Mouse (Mus musculus): ENCODE data around the gene Pxn. TPM values are rescaled to one million over a fixed set of nuclear protein-coding genes. Genes with fewer than 3 reads are reported as not detected.

The Pxn gene
- total and polyA plus RNA-seq, 2 experiments from 2014 or later, result 18.0 to 41.0 TPM

- H3K4me2 ChIP-seq (ENCODE audit: low read depth, low read length), result no peak overlapping the region
- peak overlapping the region; percentile 22; the same call in 1 of the 2 replicates for H3K27ac ChIP-seq
- H3K9ac ChIP-seq (replicated peaks; ENCODE audit: low read length), result no peak overlapping the region
- ATAC-seq (no peak), DNase-seq (ENCODE audit: low spot score) (no peak)
- no peaks in the 10 kb centered on the region for H3K36me3 ChIP-seq (ENCODE audit: insufficient read depth, low read length)
- H3K4me3 ChIP-seq (ENCODE audit: low read length), result no peak overlapping the region
- no peaks in the 10 kb centered on the region for H3K9me3 ChIP-seq (ENCODE audit: low read length)
- 66% methylated on average over 20 of the region's 21 CpGs for WGBS
- no peak for TF ChIP-seq CTCF (IDR thresholded peaks at IDR 0.05; ENCODE audit: low read depth)
- H3K27me3 ChIP-seq (ENCODE audit: insufficient read depth, low read length), result no peaks in the 10 kb centered on the region
- 0 out of 2 replicates have a peak, but pooled peaks cover 8% of the 10 kb centered on the region for H3K4me1 ChIP-seq (ENCODE audit: insufficient read depth, low read length)
Measured at GRCm38 (mm10) chr5:115521553-115522461, 15.3 kb downstream of the Pxn start.

- no peak for TF ChIP-seq CTCF (IDR thresholded peaks at IDR 0.05; ENCODE audit: low read depth)
- Histone ChIP-seq H3K4me3 (ENCODE audit: low read length) (no peak overlapping the region), H3K9me3 (ENCODE audit: low read length) (no peaks in the 10 kb centered on the region), H3K9ac (replicated peaks; ENCODE audit: low read length) (no peak overlapping the region), H3K4me1 (ENCODE audit: insufficient read depth, low read length) (0 out of 2 replicates have a peak, but pooled peaks cover 8% of the 10 kb centered on the region), H3K27me3 (ENCODE audit: insufficient read depth, low read length) (no peaks in the 10 kb centered on the region), H3K36me3 (ENCODE audit: insufficient read depth, low read length) (no peaks in the 10 kb centered on the region), H3K4me2 (ENCODE audit: low read depth, low read length) (no peak overlapping the region), H3K27ac (no peak overlapping the region; the same call in 1 of the 2 replicates)
- no peak for DNase-seq (ENCODE audit: low spot score)
- 90% methylated on average over 4 of the region's 4 CpGs for WGBS
- ATAC-seq, result no peak
Measured at GRCm38 (mm10) chr5:115522531-115522930, 16.1 kb downstream of the Pxn start.

GRCm38 (mm10) chr5:115522981-115523499 lies 16.6 kb downstream of the Pxn start:
- 80% methylated on average over 15 of the region's 15 CpGs for WGBS
- H3K36me3 ChIP-seq (ENCODE audit: insufficient read depth, low read length), result no peaks in the 10 kb centered on the region
- no peaks in the 10 kb centered on the region for H3K27me3 ChIP-seq (ENCODE audit: insufficient read depth, low read length)
- TF ChIP-seq CTCF (IDR thresholded peaks at IDR 0.05; ENCODE audit: low read depth), result no peak
- no peaks in the 10 kb centered on the region for H3K9me3 ChIP-seq (ENCODE audit: low read length)
- 0 out of 2 replicates have a peak, but pooled peaks cover 8% of the 10 kb centered on the region for H3K4me1 ChIP-seq (ENCODE audit: insufficient read depth, low read length)
- no peak overlapping the region for H3K27ac ChIP-seq
- DNase-seq (ENCODE audit: low spot score) (no peak), ATAC-seq (no peak)
- no peak overlapping the region for H3K9ac ChIP-seq (replicated peaks; ENCODE audit: low read length)
- H3K4me2 ChIP-seq (ENCODE audit: low read depth, low read length), result no peak overlapping the region
- no peak overlapping the region for H3K4me3 ChIP-seq (ENCODE audit: low read length)

DNA sequence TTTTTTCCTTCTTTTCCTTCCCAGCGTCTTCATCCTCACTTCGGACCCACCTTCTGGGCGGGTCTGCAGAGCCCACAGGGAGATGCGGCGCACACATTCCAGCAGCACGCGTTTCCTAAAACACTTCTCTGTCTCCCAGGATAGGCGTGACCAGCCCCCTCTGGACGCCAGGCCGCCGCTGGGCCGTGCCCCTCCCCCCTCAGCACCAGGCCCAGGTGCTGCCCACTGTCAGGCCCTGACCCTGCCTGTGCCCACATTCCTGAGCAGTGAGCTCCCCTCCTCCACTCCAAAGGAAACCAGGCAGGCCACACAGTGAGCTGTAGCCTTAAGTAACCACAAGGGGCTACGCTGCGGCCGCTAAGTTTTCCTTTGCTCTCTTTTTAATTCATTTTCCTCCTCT lies 17.5 kb downstream of the Pxn start:
- H3K27ac ChIP-seq, result no peak overlapping the region
- H3K36me3 ChIP-seq (ENCODE audit: insufficient read depth, low read length), result no peaks in the 10 kb centered on the region
- DNase-seq (ENCODE audit: low spot score) (no peak), ATAC-seq (0 out of 2 replicates have a peak, but pooled peaks have one; percentile 25)
- H3K27me3 ChIP-seq (ENCODE audit: insufficient read depth, low read length), result no peaks in the 10 kb centered on the region
- H3K4me3 ChIP-seq (ENCODE audit: low read length), result no peak overlapping the region
- WGBS, result 21% methylated on average over 15 of the region's 15 CpGs
- peak; percentile 46 for TF ChIP-seq CTCF (IDR thresholded peaks at IDR 0.05; ENCODE audit: low read depth)
- H3K4me2 ChIP-seq (ENCODE audit: low read depth, low read length), result no peak overlapping the region
- H3K9me3 ChIP-seq (ENCODE audit: low read length), result no peaks in the 10 kb centered on the region
- H3K4me1 ChIP-seq (ENCODE audit: insufficient read depth, low read length), result peaks cover 11% of the 10 kb centered on the region; the same call in 1 of the 2 replicates
- H3K9ac ChIP-seq (replicated peaks; ENCODE audit: low read length), result no peak overlapping the region

DNA sequence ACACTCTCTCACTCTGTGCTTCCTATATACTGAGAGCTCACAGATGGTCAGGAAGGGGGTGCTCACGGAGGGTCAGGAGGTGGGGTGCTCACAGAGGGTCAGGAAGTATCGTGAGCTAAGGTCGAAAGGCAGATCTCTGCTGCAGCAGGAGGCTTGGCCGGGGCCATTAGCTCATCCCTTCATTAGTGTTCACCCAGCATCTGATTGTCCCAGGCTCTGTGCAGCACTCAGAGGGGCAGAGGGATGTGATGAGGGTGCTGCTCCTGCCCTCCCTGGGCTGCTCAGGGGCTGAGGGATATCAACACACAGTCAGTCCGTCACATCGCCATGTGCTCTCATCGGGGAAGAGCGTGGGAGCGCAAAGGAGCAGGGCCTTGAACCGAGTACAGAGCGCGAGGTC lies 18.0 kb downstream of the Pxn start:
- no peaks in the 10 kb centered on the region for H3K9me3 ChIP-seq (ENCODE audit: low read length)
- peaks cover 16% of the 10 kb centered on the region for H3K4me1 ChIP-seq (ENCODE audit: insufficient read depth, low read length)
- DNase-seq (ENCODE audit: low spot score) (no peak), ATAC-seq (no peak)
- H3K9ac ChIP-seq (replicated peaks; ENCODE audit: low read length), result no peak overlapping the region
- no peak overlapping the region for H3K27ac ChIP-seq
- no peaks in the 10 kb centered on the region for H3K27me3 ChIP-seq (ENCODE audit: insufficient read depth, low read length)
- TF ChIP-seq CTCF (IDR thresholded peaks at IDR 0.05; ENCODE audit: low read depth), result no peak
- H3K36me3 ChIP-seq (ENCODE audit: insufficient read depth, low read length), result no peaks in the 10 kb centered on the region
- WGBS, result 68% methylated on average over 12 of the region's 12 CpGs
- no peak overlapping the region for H3K4me2 ChIP-seq (ENCODE audit: low read depth, low read length)
- no peak overlapping the region for H3K4me3 ChIP-seq (ENCODE audit: low read length)

GRCm38 (mm10) chr5:115525416-115525815 lies 18.9 kb downstream of the Pxn start:
- Histone ChIP-seq H3K36me3 (ENCODE audit: insufficient read depth, low read length) (no peaks in the 10 kb centered on the region), H3K27me3 (ENCODE audit: insufficient read depth, low read length) (no peaks in the 10 kb centered on the region), H3K4me3 (ENCODE audit: low read length) (no peak overlapping the region), H3K27ac (0 out of 2 replicates have a peak overlapping the region, but pooled peaks have one; percentile 11), H3K4me2 (ENCODE audit: low read depth, low read length) (no peak overlapping the region), H3K9me3 (ENCODE audit: low read length) (no peaks in the 10 kb centered on the region), H3K9ac (replicated peaks; ENCODE audit: low read length) (no peak overlapping the region), H3K4me1 (ENCODE audit: insufficient read depth, low read length) (peaks cover 25% of the 10 kb centered on the region)
- WGBS, result 92% methylated on average over 4 of the region's 4 CpGs
- ATAC-seq, result no peak
- no peak for DNase-seq (ENCODE audit: low spot score)
- TF ChIP-seq CTCF (IDR thresholded peaks at IDR 0.05; ENCODE audit: low read depth), result no peak

All from hindbrain, postnatal 0 days (tissue).